Mouse (Mus musculus) R1 (cell line): ENCODE results near the gene Agrp.
"Not testable (repeated sequence)": the region's sequence is repeated elsewhere in the genome, so short reads cannot be mapped to it uniquely, and the experiment has no call there.

Experiments
- DNase-seq: peaks from one replicate; pipeline ENCODE4 v3.0.0-alpha.2; 2018; ENCODE audit warnings: low read depth, low spot score

Agrp gene

DNA sequence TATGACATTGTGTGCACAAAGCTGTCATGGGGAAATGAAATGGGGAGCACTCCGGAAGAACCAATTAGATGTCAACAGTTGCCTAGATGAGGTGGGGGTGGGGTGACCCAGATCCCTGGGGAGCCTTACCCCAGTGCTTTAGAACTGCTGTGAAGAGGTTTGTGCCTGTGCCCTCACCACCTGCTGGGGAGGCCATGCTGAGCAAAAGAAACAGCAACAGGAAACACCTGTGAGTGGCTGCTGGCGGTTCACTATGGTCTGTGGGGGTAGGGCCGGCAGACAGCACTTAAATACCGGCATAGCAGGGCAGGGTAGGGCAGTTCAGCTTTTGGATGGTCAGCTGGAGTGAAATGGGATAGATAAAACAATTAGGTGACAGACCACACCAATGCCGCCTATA, 14.1 kb downstream of the Agrp start:
- peak; percentile 93 for DNase-seq

GRCm38 (mm10) chr8:105622421-105622920, 14.7 kb downstream of the Agrp start:
- peak; percentile 98 for DNase-seq

GRCm38 (mm10) chr8:105621841-105622240, 15.4 kb downstream of the Agrp start:
- no peak for DNase-seq

DNA sequence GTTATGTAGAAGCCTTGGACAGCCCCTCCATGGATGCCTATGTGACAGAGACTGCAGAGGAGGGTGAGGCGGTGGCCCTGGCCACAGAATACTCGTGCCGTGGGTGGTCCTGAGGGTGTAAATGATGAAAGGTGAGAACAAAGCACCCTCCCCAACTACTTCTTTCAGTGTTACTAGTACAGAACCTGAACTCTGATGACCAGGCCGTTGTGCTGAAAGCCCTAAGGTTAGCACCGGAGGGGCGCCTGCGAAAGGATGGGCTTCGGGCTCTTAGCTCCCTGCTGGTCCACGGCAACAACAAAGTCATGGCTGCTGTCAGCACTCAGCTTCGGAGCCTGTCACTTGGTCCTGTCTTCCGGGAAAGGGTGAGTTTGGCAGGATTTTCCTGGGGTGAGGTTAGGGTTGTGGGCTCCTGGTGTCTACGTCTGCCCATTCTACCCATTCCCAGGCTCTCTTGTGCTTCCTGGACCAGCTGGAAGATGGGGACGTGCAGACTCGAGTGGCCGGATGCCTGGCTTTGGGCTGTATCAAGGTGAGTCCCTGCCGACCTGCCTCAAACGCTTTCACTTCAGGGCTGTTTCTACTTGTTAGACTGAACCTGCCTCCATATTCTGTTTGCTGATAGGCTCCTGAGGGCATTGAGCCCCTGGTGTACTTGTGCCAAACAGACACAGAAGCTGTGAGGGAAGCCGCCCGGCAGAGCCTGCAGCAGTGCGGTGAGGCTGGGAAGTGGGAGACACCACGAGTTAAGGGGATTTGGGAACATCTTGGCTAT, 16.1 kb downstream of the Agrp start:
- DNase-seq = no peak

DNA sequence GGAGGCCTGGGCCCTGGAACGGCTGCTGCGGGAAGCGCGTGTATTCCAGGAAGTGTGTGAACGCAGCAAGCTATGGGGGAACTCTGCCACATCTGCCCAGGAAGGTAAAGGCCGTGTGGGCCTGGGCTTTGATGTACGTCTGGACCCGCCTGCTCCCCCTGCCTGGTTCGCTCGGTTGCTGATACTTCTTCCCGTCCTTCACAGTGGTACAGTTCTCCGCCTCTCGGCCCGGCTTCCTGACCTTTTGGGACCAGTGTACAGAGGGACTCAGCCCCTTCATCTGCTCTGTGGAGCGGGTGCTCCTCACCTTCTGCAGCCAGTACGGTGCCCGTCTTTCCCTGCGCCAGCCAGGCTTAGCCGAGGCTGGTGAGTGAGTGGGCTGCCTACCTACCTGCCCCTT, 17.0 kb downstream of the Agrp start:
- DNase-seq = no peak

- no peak for DNase-seq
Observed at GRCm38 (mm10) chr8:105618892-105619591, 18.2 kb downstream of the Agrp start.

DNA sequence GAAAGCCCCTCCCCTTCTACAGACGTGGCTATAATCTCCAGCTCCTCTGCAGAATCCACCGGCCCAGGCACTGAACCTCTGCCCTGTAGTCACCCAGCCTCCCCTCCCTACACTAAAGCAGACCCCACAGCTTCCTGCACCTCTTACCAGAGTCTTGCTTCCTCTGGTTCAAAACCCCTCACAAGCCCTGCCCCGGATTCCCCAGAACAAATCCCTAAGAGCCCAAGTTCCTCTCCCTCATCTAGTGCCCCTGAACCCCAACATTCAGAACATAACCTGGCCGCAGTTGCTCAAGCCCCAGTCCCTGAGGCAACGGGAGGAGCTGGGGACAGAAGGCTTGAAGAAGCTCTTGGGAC, 18.9 kb downstream of the Agrp start:
- no peak for DNase-seq

DNA sequence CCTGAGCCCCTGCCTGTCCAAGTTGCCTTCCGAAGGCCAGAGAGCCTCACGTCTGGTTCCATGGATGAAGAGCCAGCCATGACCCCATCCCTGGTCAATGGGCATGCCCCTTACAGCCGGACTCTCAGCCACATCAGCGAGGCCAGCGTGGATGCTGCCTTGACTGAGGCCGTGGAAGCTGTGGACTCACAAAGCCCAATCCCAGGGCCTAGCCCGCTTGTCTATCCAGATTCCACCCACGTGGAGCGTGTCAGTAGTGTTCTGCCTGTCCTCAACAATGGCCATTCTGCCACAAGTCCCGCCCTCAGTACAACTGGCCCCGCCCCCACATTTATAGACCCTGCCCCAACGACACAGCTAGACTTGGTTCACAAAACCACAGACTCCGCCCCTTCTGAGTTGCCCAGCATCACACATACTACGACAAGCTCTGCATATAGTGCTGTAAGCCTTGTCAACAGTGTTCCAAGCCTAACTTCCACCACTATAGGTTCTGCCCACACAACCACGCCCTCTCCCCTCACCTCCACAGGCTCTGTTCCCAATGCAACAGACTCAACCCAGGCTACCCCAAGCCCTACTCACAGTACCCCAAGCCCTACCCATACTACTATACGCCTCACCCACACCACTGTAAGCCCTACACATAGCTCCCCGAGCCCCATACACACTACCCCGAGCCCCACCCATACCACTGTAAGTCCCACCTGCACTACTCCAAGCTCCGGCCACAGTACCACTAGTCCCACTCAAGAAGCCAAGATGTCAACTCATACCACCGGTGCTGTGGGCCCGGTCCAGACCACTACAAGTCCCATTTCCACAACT, 19.5 kb downstream of the Agrp start:
- peak; percentile 89 for DNase-seq

DNA sequence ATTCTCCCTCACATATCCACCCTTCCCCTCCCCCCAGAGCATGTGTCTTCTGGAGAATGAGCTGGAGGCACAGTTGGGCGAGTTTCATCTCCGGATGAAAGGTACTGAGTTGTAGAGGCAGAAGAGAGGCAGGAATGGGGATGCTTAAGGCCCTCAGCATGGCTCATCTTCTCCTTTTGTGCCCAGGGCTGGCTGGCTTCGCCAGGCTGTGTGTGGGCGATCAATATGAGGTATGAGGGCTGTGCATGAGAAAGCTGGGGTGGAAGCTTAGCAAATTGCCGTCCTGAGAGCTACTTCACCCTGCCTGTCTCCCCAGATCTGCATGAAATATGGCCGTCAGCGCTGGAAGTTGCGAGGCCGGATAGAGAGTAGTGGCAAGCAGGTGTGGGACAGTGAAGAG, 21.3 kb downstream of the Agrp start:
- DNase-seq = no peak

GRCm38 (mm10) chr8:105613830-105614511, 23.2 kb downstream of the Agrp start:
- peak; percentile 82 for DNase-seq

GRCm38 (mm10) chr8:105613037-105613436, 24.2 kb downstream of the Agrp start:
- DNase-seq = no peak

DNA sequence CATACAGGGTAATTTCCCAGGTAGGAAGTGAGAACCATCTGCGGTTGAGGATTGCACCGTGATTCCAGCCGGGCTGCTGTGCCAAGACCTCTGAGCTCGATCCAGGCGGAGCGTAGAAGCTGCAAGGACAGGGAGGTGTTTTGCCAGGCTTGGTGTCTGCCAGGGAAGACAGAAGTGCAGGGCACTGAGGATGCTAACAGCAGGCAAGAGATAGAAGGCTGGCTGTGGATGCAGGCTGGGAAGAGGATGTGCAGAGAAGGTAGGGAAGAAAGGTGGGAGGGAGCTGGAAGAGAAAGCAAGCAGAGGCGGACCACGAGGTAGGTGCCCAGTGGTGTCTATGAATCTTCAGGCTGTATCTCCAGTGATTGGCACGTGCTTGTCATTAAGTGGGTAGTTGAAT, 25.4 kb downstream of the Agrp start:
- no peak for DNase-seq

DNA sequence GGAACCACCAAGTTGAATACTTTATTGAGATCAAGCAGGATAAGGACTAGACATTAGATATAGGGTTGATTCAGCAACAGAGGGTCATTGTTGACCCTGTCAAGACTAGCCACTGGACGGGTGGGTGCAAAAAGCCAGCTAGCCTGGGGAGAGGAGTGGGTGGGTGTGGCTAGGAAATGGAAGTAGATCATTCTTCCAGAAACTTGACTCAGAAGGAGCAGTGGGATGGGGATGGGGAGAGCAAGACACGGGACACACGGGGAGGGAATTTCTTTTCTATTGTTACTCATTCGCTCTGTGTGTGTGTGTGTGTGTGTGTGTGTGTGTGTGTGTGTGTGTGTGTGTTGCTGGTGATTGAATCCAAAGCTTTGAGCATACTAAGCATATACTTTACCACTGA, 27.4 kb downstream of the Agrp start:
- no peak for DNase-seq

GRCm38 (mm10) chr8:105609355-105609754, 27.8 kb downstream of the Agrp start:
- no peak for DNase-seq

DNA sequence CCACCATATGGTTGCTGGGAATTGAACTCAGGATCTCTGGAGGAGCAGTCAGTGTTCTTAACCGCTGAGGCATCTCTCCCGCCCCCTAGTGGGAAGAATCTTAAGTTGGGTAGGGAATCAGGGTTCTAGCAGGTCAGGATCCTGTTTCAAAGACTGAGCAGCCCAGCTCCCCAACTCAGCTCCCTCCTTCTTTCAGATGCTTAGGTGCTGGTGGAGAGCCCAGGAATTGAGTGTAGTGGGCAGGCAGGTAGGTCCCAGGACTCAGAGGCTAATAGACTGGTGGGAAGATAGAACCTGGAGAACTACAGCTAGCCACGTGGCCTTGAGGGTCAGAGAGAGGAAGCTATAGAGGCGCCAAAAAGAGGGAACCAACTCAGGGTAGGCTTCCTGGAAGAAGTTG, 29.5 kb downstream of the Agrp start:
- peak; percentile 90 for DNase-seq

GRCm38 (mm10) chr8:105607062-105607461, 30.1 kb downstream of the Agrp start:
- no peak for DNase-seq

DNA sequence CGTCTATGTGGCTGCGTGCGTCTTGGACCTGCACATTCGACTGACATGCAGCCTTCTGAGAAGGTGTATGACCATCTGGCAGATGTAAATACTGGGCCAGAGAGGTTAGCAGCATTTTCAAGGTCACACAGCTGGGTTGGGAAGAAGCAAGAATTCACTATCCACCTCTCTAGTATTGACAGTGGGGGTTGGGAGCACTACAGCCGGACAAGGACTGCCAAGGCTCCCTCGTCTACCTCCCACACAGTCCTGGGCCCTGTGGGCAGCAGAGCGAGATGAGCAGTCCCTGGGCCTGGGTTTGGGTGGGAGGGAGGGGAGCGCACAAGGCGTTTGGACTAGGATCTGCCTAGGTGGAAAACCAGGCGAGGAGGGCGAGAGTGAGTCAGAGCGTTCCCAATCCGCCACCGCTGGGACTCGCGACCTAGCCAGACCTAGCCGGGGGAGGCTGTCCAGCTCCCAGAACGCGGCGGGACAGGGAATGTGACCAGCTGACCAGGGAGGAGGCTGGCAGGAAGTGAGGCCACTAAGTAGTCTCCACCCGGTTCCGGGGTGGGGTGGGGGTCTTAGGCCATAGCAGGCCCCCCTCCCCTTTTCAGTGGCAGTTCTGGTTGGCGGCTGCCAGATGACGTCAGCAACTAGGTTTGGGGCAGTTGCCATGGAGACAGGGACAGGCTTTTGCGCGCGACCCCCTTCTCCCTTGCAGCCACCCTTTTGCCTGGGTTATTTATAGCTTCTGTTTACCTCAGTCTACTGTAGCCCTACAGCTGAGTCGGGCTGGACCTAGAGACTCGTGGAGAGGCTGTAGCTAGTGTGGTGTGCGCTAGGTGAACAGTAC, 30.8 kb downstream of the Agrp start:
- DNase-seq = peak; percentile 84

DNA sequence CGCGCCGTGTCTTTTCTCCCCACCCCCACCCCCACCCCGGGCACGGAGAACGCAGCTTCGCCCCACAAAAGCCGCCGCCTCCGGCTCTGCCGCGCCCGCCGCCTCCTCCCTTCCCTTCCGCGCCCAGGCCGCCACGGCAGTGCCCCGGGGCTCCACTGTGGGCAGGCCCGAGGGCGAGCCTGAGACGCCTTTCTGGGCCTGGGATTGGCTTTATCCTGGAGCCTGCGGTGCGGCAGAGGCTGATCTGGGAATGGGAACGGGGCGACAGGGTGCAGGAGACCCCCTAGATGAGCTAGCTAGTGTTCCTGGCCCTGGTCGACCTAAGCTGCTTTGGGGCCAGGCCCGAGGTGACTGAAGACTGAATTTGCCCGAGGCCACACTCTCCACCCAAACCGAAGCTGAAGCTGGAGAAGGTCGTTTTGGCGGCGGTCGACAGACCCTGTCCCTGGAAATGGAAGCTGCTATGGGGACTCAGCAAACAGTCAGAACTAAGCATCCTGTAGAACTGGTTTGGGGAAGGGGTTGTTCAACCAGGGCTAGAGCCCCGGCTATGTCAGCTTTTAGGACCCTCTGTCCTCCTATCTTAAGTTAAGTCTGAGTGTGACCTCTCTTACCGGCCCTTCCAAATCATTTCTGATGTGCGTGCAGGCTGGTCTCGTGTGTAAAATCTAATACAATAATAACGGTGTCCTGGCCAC, 31.6 kb downstream of the Agrp start:
- DNase-seq = peak; percentile 66

GRCm38 (mm10) chr8:105604804-105605381, 32.3 kb downstream of the Agrp start, which contains the start of gene Ripor1:
Gene Ripor1 (plus strand): TSS chr8:105605255.
- DNase-seq = peak; percentile 90

DNA sequence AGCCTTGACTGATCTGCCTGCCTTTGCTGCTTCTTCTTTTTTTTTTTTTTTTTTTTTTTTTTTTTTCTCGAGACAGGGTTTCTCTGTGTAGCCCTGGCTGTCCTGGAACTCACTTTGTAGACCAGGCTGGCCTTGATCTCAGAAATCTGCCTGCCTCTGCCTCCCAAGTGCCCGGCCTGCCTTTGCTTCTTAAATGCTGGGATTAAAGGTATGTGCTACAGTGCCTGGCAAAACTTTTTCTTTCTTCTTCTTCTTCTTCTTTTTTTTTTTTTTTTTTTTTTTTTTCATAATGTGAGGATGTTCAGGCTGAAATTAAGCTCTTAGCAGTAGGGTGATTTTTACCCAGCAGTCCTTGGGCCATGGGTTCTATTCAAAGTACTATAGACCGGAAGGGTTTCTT, 34.7 kb downstream of the Agrp start:
- DNase-seq = not testable (repeated sequence)
